Mouse (Mus musculus) MEL (cell line): ENCODE results near the gene Gm6583. TPM values are rescaled to one million over a fixed set of nuclear protein-coding genes. Genes with fewer than 3 reads are reported as not detected.

Experiments
- DNase-seq: peaks from one replicate; pipeline ENCODE4 v3.0.0; 2011; ENCODE audit warnings: low read depth, low spot score
- H3K27ac ChIP-seq: 2 replicates; pipeline ENCODE4 v1.5.1; 2012; ENCODE audit warnings: low read depth, mild to moderate bottlenecking, control low read depth, low read length, moderate library complexity; ENCODE audit not compliant: control insufficient read depth
- H3K27me3 ChIP-seq, 2 experiments: fragments of 150-350 bp in 1 of 2; sonication (generic) in 1 of 2; 2 replicates each; pipeline ENCODE4 v1.6.1; 2012; ENCODE audit warnings: low read length in 2 of 2, mild to moderate bottlenecking in 2 of 2, improper control_type of control experiment in 1 of 2, moderate library complexity in 1 of 2; ENCODE audit not compliant: insufficient read depth in 2 of 2, control insufficient read depth in 1 of 2
- H3K36me3 ChIP-seq, 2 experiments: 2 replicates each; pipeline ENCODE4 v1.6.1; 2012 to 2014; ENCODE audit warnings: low read length in 2 of 2, improper control_type of control experiment in 1 of 2, inconsistent platforms in 1 of 2, mild to moderate bottlenecking in 1 of 2; ENCODE audit not compliant: insufficient read depth in 2 of 2, control insufficient read depth in 1 of 2
- H3K4me1 ChIP-seq, 2 experiments: fragments of 150-350 bp in 1 of 2; sonication (generic) in 1 of 2; 2 replicates each; pipeline ENCODE4 v1.6.1; 2012; ENCODE audit warnings: low read length in 2 of 2, improper control_type of control experiment in 1 of 2, mild to moderate bottlenecking in 1 of 2; ENCODE audit not compliant: insufficient read depth in 2 of 2, control insufficient read depth in 1 of 2
- H3K4me3 ChIP-seq, 2 experiments: fragments of 150-350 bp in 1 of 2; sonication (generic) in 1 of 2; 2 replicates each; pipeline ENCODE4 v1.5.1; 2012; ENCODE audit warnings: low read depth in 2 of 2, low read length in 2 of 2, mild to moderate bottlenecking in 2 of 2, moderate library complexity in 2 of 2, control low read depth in 1 of 2, improper control_type of control experiment in 1 of 2; ENCODE audit not compliant: control insufficient read depth in 1 of 2, insufficient read depth in 1 of 2
- H3K79me2 ChIP-seq: 2 replicates; pipeline ENCODE4 v1.6.1; 2012; ENCODE audit warnings: mild to moderate bottlenecking, low read length, moderate library complexity; ENCODE audit not compliant: control insufficient read depth, poor library complexity, insufficient read depth
- H3K9ac ChIP-seq: 2 replicates; pipeline ENCODE4 v1.6.1; 2012; ENCODE audit warnings: low read depth, mild to moderate bottlenecking, control low read depth, low read length, moderate library complexity; ENCODE audit not compliant: control insufficient read depth, poor library complexity, severe bottlenecking
- H3K9me3 ChIP-seq: fragments of 150-350 bp; sonication (generic); replicated peaks from 2 replicates; pipeline ENCODE4 v1.6.1; 2012; ENCODE audit warnings: mild to moderate bottlenecking, low read length, improper control_type of control experiment, moderate library complexity; ENCODE audit not compliant: insufficient read depth
- CHD1 ChIP-seq: IDR thresholded peaks from 2 replicates; pipeline ENCODE4 v1.6.1; 2012; ENCODE audit warnings: low read depth, mild to moderate bottlenecking, inconsistent platforms, low read length, improper control_type of control experiment
- CHD2 ChIP-seq: IDR thresholded peaks from 2 replicates; pipeline ENCODE4 v1.6.1; 2011; ENCODE audit warnings: low read length, improper control_type of control experiment
- ELF1 ChIP-seq: IDR thresholded peaks from 2 replicates; pipeline ENCODE4 v1.6.1; 2014; ENCODE audit warnings: low read depth, mild to moderate bottlenecking, inconsistent platforms, low read length, improper control_type of control experiment, moderate library complexity
- EP300 ChIP-seq, 2 experiments: IDR thresholded peaks; 2 replicates each; pipeline ENCODE4 v1.6.1; 2011; ENCODE audit warnings: improper control_type of control experiment in 2 of 2, low read length in 2 of 2, low read depth in 1 of 2, mild to moderate bottlenecking in 1 of 2
- ETS1 ChIP-seq: IDR thresholded peaks from 2 replicates; pipeline ENCODE4 v1.6.1; 2012; ENCODE audit warnings: low read depth, mild to moderate bottlenecking, inconsistent platforms, low read length, improper control_type of control experiment, moderate library complexity
- GABPA ChIP-seq: IDR thresholded peaks from 2 replicates; pipeline ENCODE4 v1.6.1; 2012; ENCODE audit warnings: low read depth, mild to moderate bottlenecking, inconsistent platforms, low read length, improper control_type of control experiment, moderate library complexity
- GATA1 ChIP-seq: IDR thresholded peaks from 2 replicates; pipeline ENCODE4 v1.6.1; 2011; ENCODE audit warnings: low read depth, low read length, improper control_type of control experiment
- HCFC1 ChIP-seq: IDR thresholded peaks from 2 replicates; pipeline ENCODE4 v1.6.1; 2012; ENCODE audit warnings: low read depth, mild to moderate bottlenecking, inconsistent platforms, low read length, improper control_type of control experiment, moderate library complexity
- JUND ChIP-seq: IDR thresholded peaks from 2 replicates; pipeline ENCODE4 v1.6.1; 2011; ENCODE audit warnings: low read depth, mild to moderate bottlenecking, improper control_type of control experiment, low read length
- KAT2A ChIP-seq: conservative IDR thresholded peaks from 2 replicates; pipeline ENCODE4 v1.6.1; 2012; ENCODE audit warnings: low read depth, low read length, improper control_type of control experiment, inconsistent platforms
- MAX ChIP-seq: IDR thresholded peaks from 2 replicates; pipeline ENCODE4 v1.6.1; 2011; ENCODE audit warnings: low read length, improper control_type of control experiment
- MAZ ChIP-seq: IDR thresholded peaks from 2 replicates; pipeline ENCODE4 v1.6.1; 2012; ENCODE audit warnings: low read depth, mild to moderate bottlenecking, inconsistent platforms, low read length, improper control_type of control experiment
- MXI1 ChIP-seq: IDR thresholded peaks from 2 replicates; pipeline ENCODE4 v1.6.1; 2011; ENCODE audit warnings: mild to moderate bottlenecking, low read depth, low read length, improper control_type of control experiment
- MYC ChIP-seq: IDR thresholded peaks from 2 replicates; pipeline ENCODE4 v1.6.1; 2011; ENCODE audit warnings: low read depth, mild to moderate bottlenecking, low read length, improper control_type of control experiment, moderate library complexity
- NELFE ChIP-seq: IDR thresholded peaks from 2 replicates; pipeline ENCODE4 v1.6.1; 2011; ENCODE audit warnings: low read depth, low read length, improper control_type of control experiment
- POLR2A ChIP-seq, 2 experiments: IDR thresholded peaks; 2 replicates each; pipeline ENCODE4 v1.6.1; 2011 to 2012; ENCODE audit warnings: low read length in 2 of 2, mild to moderate bottlenecking in 2 of 2, control low read depth in 1 of 2, improper control_type of control experiment in 1 of 2, low read depth in 1 of 2, moderate library complexity in 1 of 2; ENCODE audit not compliant: control insufficient read depth in 1 of 2, insufficient read depth in 1 of 2, poor library complexity in 1 of 2
- POLR2AphosphoS2 ChIP-seq: IDR thresholded peaks from 2 replicates; pipeline ENCODE4 v1.6.1; 2011; ENCODE audit warnings: low read length, improper control_type of control experiment
- RAD21 ChIP-seq: IDR thresholded peaks from 2 replicates; pipeline ENCODE4 v1.6.1; 2011; ENCODE audit warnings: mild to moderate bottlenecking, low read depth, low read length, improper control_type of control experiment
- RCOR1 ChIP-seq: IDR thresholded peaks from 2 replicates; pipeline ENCODE4 v1.6.1; 2012; ENCODE audit warnings: low read depth, mild to moderate bottlenecking, inconsistent platforms, low read length, improper control_type of control experiment
- SIN3A ChIP-seq: IDR thresholded peaks from 2 replicates; pipeline ENCODE4 v1.6.1; 2012; ENCODE audit warnings: low read length, improper control_type of control experiment, inconsistent platforms
- SMC3 ChIP-seq: IDR thresholded peaks from 2 replicates; pipeline ENCODE4 v1.6.1; 2011; ENCODE audit warnings: low read depth, low read length, improper control_type of control experiment
- TAL1 ChIP-seq: IDR thresholded peaks from 2 replicates; pipeline ENCODE4 v1.6.1; 2012; ENCODE audit warnings: mild to moderate bottlenecking, inconsistent platforms, low read length, moderate library complexity, mixed read lengths
- TBP ChIP-seq: IDR thresholded peaks from 2 replicates; pipeline ENCODE4 v1.8.0; 2011; ENCODE audit warnings: low read depth, low read length, improper control_type of control experiment
- TCF12 ChIP-seq: IDR thresholded peaks from 2 replicates; pipeline ENCODE4 v1.6.1; 2014; ENCODE audit warnings: low read depth, mild to moderate bottlenecking, inconsistent platforms, low read length, improper control_type of control experiment, moderate library complexity
- UBTF ChIP-seq: IDR thresholded peaks from 2 replicates; pipeline ENCODE4 v1.6.1; 2012; ENCODE audit warnings: low read depth, mild to moderate bottlenecking, inconsistent platforms, low read length, improper control_type of control experiment, moderate library complexity, borderline replicate concordance; ENCODE audit not compliant: insufficient read depth
- USF1 ChIP-seq: IDR thresholded peaks from 2 replicates; pipeline ENCODE4 v1.6.1; 2014; ENCODE audit warnings: low read depth, mild to moderate bottlenecking, inconsistent platforms, low read length, improper control_type of control experiment, moderate library complexity
- USF2 ChIP-seq, 2 experiments: IDR thresholded peaks; 2 replicates each; pipeline ENCODE4 v1.6.1; 2011 to 2012; ENCODE audit warnings: improper control_type of control experiment in 2 of 2, low read length in 2 of 2, borderline replicate concordance in 1 of 2, inconsistent platforms in 1 of 2, low read depth in 1 of 2, mild to moderate bottlenecking in 1 of 2; ENCODE audit not compliant: insufficient read depth in 1 of 2
- ZC3H11A ChIP-seq: IDR thresholded peaks from 2 replicates; pipeline ENCODE4 v1.6.1; 2012; ENCODE audit warnings: low read depth, mild to moderate bottlenecking, inconsistent platforms, low read length, improper control_type of control experiment
- ZNF384 ChIP-seq: IDR thresholded peaks from 2 replicates; pipeline ENCODE4 v1.6.1; 2012; ENCODE audit warnings: low read depth, mild to moderate bottlenecking, inconsistent platforms, low read length, improper control_type of control experiment
- polyA plus RNA-seq, 2 experiments: library from polyadenylated mRNA; stranded (reverse) in 1 of 2; unstranded in 1 of 2; fragments of >175 nt in 1 of 2; fragments of >200 nt in 1 of 2; gene quantifications; 2 replicates each; pipeline versions ENCODE4 v1.2.1 to v1.2.4; 2012; ENCODE audit warnings: low replicate concordance in 2 of 2, low read depth in 1 of 2; ENCODE audit not compliant: insufficient read length in 2 of 2, insufficient read depth in 1 of 2, missing spikeins in 1 of 2
- total RNA-seq: library from RNA; depleted of rRNA; stranded (reverse); fragments of 300-350 nt; gene quantifications from 2 replicates; pipeline ENCODE4 v1.2.3, GENCODE M21; 2012

Gene Gm6583
- total and polyA plus RNA-seq, 3 experiments = 0.04 to 0.11 TPM; not detected in 1

DNA sequence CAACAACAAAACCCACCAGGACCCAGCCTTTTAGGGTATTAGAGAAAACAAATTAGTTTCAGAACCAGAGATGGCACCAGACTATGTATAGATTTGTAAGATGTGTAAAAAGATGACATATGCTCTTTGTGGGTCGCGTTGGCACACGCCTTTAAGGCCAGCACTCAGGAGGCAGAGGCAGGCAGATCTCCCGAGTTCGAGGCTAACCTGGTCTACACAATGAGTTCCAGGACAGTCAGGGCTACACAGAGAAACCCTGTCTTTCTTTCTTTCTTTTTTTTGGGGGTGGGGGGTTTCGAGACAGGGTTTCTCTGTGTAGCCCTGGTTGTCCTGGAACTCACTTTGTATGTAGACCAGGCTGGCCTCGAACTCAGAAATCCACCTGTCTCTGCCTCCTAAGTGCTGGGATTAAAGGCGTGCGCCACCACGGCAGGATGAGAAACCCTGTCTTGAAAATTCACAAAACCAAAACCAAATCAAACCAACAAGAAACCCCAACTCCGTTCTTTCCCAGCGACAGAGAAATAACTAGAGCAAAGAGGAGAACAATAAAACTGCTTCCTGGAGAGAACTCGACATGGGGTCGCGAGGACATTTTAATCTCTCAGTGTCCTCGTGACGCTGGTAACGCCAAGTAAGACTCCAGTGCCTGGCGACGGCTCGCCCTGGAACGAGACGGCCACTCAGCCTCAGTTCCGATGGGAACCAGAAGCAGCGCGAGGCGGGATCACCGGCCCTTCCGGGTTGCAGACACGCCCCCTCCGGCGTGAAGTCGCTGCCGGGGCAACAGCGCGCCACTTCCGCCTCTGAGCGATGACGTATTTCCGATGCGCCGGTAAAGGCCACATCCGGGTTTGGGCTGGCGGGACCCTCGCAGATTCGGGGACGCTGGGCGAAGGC lies 30.0 kb downstream of the Gm6583 start, which contains the start of gene Tfip11:
Tfip11 (plus strand) TSS at position 813 of the 900 bp plus-strand sequence.
- DNase-seq = peak; percentile 96
- Histone ChIP-seq H3K79me2 (peaks cover 18% of the 10 kb centered on the region), H3K36me3 (peaks cover 0 to 13% of the 10 kb centered on the region in 2 experiments; a peak in 3 of 4 replicates), H3K27me3 (no peaks in the 10 kb centered on the region), H3K4me1 (peaks cover 0 to 17% of the 10 kb centered on the region in 2 experiments; a peak in 2 of 4 replicates), H3K9me3 (no peaks in the 10 kb centered on the region), H3K9ac (peak within 1 kb of the TSS; percentile 79), H3K4me3 (peak within 1 kb of the TSS; percentile 70 to 88), H3K27ac (peak within 1 kb of the TSS; percentile 85)
- TF ChIP-seq CHD1 (0 out of 2 replicates have a peak, but pooled peaks have one; percentile 68), ETS1 (no peak; the same call in 1 of the 2 replicates), UBTF (no peak), NELFE (peak; percentile 76), POLR2AphosphoS2 (0 out of 2 replicates have a peak, but pooled peaks have one; percentile 2), MYC (0 out of 2 replicates have a peak, but pooled peaks have one; percentile 37), USF2 (IDR thresholded peaks at IDR 0.05; ENCODE audit: borderline replicate concordance in 1 of 2, insufficient read depth in 1 of 2, low read depth in 1 of 2, low read length in 2 of 2) (no peak), MAX (peak; percentile 77), TBP (peak; percentile 84), CHD2 (0 out of 2 replicates have a peak, but pooled peaks have one; percentile 17), GABPA (peak; percentile 63; the same call in 1 of the 2 replicates), SMC3 (no peak), ZNF384 (no peak), ELF1 (peak; percentile 100), MXI1 (peak; percentile 96), USF1 (no peak), MAZ (no peak; the same call in 1 of the 2 replicates), KAT2A (peak; percentile 81; the same call in 1 of the 2 replicates), TCF12 (0 out of 2 replicates have a peak, but pooled peaks have one; percentile 8), ZC3H11A (no peak), RAD21 (no peak), HCFC1 (peak; percentile 97), JUND (no peak), TAL1 (no peak), RCOR1 (no peak), GATA1 (no peak), POLR2A (IDR thresholded peaks at IDR 0.05; ENCODE audit: control insufficient read depth in 1 of 2, insufficient read depth in 1 of 2, low read depth in 1 of 2, low read length in 2 of 2, poor library complexity in 1 of 2) (peak in 1 of 2 experiments; percentile 84; a peak in 2 of 4 replicates), EP300 (IDR thresholded peaks at IDR 0.05; ENCODE audit: low read depth in 1 of 2, low read length in 2 of 2) (no peak), SIN3A (peak; percentile 99)
